Mouse (Mus musculus): ENCODE measurements around the gene Zfp148. TPM values are rescaled to one million over a fixed set of nuclear protein-coding genes. Genes with fewer than 3 reads are reported as not detected.
A peak's percentile ranks its signal among the peaks of the same experiment; 100 is the strongest.

Gene Zfp148
- total RNA-seq (2021), result 100 to 1,000 TPM; 159 to 164 TPM

DNA sequence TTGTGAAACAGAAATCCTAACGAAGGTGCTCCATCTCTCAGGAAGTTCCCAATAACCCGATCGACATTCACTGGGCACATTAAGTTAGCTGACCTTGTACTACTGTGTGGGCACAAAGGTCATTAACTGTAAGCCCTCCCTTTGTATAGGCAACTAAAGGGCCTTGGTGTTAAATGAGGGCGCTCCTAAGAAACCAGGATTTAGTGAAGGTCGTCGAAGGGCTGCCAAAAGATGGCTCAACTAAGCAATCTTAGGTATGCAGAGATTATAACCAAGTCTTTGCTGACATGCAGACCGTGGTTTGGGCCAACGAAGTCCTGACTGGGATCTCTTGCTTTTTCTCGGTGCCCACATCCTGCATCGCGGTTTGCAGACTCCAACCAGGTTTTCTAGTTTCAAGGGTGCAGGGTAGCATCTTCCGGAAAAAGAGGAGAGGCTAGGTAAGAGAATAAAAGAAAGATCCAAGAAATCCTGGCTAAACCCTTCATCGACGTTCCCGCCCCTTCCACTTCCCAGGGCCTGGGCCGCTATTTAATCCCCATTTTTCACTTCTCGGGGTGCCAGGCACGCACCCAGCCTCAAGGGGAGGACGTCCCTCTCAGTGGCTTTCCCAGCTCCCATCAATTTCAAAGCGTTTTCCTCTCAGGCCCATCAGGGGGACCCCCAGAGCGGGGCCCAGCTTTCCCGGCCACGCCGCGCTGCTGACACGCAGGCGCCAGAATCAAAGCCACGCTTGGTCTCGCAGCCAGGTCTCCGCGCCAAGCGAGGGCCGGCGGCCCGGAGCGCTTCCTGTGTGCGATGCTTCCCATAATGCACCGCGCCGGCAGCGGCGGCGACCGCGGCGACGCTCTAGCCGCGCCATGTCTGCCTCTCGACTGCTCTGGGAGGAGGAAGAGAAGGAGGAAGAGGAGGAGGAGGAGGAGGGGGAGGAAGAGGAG is at the start of gene Zfp148:
Gene Zfp148, plus strand, starts transcription at position 893 of the 938 bp plus-strand sequence.
- peak; percentile 91 to 92 for DNase-seq

DNA sequence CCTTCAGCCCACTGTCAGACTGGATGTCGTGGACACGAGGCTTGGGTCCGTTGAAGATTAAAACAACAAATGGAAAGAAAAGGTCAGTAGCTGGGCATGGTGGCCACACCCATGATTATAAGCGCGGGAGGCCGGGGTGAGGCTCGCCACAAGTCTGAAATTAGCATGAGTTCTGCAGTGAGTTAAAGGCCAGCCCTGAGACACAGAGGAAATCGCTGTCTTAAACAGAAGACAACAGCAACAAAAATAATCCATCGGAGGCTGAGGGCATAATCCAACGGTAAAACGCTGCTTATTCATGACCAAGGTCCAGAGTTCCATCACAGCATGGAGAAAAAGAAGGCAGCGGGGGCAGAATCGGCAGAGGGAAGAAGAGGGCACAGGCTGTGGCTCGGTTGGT is 47.6 kb upstream of the Zfp148 start:
- no peak for DNase-seq

DNA sequence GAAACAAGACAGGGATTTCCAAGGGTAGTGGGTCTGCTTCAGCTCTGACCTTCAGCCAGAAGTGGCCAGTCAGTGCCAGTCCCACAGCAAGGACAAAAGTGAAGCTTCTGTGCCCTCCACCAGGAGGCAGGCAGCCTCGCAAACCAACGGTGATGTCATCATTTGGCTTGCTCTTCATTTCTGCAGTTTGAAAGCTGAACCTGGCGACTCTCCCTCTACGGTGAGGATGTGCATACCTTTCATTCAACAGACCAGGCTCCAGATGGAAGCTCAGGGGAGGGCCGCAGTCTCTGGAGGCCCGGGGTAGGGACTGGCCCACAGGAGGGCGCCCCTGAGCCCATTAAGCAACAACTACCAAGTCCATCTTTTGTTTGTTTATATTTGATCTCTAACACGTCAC is 43.5 kb upstream of the Zfp148 start:
- DNase-seq, result peak; percentile 40 to 49

DNA sequence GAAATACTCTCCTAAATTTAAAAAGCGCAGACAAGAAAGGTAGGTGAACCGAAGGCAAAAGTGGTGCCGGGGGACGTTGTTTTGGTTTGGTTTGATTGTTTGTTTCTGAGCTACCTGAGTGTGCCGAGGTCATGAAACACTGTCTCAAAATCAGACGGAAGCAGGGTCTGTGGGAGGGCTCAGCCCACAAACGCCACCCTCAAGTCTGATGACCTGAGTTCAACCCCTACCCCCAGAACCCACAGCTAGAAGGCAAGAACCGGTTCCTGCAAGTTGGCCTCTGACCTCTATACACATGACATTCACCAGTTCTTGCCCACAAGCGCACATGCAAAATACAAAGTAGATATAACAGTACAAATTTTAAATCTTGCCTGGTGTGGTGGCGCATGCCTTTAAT is 43.0 kb upstream of the Zfp148 start:
- no peak for DNase-seq

DNA sequence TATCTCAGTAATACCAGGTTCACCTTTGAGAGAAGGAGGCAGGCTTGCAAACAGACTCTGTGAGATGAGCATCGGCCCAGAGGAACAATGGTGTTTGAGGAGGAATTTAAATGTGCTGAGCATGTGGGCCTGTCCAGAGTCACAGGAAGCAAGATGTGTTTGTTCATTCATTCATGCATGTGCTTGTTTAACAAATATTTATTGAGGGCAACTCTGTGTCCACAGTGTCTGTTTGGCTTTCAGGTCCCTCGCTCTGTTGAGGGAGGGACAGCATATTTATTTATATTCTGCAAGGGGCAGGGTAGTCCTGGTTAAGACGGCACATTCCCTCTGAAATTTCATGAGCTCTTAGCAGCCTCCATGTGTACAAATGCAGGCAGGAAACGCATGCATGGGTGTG is 42.1 kb upstream of the Zfp148 start:
- DNase-seq, result no peak

DNA sequence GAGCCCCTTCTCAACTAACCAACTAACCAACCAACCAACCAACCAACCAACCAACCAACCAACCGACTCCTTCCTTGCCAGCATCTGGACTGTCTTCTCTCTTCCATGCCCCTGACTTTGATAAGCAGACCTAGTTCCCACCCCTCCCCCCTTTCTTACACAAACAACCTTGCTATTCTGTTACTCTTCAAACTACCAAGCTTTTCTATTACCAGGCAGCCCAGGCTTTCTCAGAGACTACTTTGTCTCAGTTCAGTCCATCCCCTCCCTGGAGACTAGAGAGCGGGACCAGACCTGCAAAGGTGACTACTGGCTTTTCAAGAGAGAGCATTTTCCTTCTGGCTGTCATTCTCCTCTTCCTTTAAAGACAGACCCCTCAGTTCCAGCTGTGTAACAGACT is 41.2 kb upstream of the Zfp148 start:
- no peak for DNase-seq

DNA sequence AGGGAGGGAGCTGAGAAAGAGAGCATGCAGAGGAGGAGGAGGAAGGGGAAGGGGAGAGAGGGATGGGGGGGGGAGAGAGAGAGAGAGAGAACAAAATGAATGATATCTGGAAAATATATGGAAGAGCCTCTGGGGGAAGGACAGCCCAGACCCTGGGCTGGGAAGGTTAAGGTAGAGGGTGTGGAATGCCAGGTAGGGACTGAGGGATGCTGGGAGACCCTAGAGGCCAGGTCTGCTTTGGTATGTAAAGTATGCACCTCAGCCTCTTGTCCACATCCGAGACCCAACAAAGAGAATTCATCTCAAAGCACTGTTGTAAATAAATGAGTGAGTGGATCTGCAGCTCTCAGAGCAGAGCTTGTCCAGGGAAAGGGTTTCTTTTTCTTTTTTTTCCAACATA is 38.3 kb upstream of the Zfp148 start:
- no peak for DNase-seq

DNA sequence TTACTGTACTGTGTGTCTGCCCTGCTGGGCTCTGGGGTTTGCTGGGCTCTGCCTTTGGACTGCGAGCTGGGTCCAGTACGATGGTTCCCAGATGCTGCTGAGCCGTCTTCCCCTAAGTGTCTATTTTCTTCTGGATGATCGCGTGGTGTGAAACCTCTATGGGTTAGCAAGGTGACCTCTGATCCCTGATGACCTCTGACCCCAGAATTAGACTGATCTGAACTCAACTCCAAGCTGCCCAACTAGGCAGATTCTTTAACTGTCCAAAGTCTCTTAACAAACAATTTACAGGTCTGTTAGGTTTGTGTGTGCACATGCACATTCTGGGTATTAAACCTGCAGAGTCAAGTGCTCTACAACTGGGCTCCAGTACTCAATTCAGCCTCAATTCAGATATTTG is 37.5 kb upstream of the Zfp148 start:
- no peak for DNase-seq

DNA sequence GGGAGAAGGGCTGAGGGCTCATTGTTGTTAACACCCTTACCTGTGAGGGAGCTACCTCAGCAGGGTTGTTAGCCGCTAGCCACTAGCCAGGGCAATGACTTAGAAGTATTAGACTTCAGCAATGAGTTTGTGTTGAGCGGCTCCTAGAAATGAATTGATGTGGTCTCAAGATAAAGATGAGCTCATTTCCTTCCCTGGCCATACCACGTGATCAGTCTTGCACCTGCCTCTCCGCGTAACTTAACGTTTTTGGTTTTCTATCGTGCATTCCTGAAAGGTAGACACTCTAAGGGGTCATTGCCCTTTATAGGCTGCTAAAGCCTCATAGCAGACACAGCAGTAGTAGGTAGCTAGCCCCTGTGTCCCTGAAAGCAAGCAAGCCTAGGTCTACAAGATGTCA is 37.0 kb upstream of the Zfp148 start:
- DNase-seq, result no peak

DNA sequence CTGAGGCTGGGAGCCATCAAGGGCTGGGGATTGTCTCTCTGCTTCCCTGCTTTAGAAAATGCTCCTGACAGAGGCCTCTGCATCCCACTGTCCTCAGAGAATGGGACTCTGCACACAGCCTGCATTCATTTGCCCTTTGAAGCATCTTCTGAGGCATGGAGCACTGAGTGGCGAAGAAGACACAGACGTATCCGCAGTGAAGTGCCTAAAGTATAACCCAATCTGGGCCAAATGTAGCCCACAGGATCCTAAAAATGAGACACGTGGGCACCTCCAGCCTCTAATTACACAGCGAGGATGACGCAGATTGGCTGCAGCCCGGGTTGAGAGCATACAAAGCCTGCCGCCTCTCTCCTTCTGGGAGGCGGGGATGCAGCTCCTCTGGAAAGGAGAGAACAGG is 36.3 kb upstream of the Zfp148 start:
- peak; percentile 30 to 44 for DNase-seq

DNA sequence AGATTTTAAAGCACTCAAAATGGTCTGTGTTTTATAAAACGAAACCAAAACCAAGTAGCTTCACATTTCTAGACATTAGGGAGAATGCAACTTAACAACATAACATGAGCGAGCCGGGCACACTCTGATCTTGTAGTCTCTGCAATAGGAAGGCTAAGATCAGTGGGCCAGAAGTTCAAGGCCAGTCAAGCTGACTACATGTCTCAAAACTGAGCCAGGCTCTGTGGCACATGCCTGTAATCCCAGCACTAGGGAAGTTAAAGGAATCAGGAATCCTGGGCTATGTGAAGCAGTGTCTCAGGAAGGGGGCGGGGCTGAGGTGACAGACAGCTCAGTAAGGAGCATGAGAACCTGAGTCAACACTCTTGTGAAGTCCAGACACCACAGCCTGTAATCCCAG is 35.8 kb upstream of the Zfp148 start:
- no peak for DNase-seq

DNA sequence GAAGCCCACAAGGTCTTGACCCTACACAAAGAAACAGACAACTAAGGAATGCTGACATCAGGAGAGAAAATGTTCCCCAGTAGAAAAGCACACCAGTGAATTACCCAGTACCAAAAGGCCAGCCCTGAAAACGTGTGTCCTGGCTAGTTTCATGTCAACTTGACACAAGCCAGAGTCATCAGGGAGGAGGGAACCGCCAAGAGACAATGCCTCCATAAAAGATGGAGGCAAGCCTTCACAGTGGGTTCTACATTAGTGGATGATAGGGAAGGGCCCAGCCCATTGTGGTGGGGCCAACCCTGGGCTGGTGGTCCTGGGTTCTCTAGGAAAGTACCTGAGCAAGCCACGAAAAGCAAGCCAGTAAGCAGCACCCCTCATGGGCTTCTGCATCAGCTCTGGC is 34.3 kb upstream of the Zfp148 start:
- DNase-seq, result no peak

DNA sequence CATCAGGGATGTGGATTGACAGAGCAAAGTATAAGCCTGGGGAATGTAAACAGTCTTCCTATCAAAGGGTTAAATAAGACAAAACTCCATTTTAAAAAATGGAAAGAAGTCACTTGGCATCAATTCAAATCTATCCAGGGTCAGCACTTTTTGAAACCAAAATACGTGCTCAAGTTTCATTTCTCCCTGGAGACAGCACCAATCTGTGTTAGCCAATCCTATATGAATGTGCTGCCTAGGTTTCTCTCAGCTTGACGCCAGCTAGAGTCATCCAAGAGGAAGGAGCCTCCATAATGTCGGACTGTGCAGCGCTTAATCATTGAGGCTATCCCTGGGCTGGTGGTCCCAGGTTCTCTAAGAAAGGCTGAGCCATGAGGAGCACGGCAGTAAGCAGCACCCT is 33.5 kb upstream of the Zfp148 start:
- DNase-seq, result no peak

DNA sequence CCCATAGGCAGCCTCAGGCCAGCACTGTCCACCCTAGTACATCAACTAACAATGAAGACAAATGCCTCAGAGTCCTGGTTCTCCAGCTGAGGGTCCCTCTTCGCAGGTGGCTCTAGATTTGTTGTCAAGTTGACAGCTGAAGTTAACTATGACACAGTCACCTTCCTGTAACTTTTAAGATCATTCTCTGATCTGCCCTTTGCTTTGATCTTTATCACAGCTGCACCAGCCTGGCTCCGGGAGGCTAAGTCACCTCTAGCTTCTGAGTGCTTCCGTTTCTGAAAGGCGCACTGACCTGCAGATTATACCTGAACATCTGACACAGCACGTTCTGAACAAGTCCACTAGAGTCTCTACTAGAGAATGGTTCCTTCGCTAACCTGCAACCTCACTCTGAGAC is 22.8 kb upstream of the Zfp148 start:
- DNase-seq, result no peak

DNA sequence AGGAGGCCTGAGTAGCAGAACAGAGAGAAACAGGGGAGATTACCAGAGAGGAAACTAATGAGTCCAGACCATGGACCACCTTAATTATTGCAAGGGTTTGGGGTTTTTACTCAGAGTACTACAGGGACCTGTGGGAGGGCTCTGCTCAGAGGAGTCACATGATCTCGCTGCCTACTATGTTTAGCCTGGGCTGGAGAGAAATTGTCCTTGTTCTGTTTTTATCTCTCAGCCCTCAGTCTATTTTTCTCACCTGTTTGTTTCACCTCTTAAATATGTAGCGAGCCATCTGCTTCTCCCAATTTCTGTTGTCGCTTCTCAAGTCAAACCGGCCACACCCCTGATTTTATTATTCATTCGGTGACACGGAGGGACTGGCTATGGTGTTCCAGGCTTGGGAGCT is 14.9 kb upstream of the Zfp148 start:
- DNase-seq, result no peak

DNA sequence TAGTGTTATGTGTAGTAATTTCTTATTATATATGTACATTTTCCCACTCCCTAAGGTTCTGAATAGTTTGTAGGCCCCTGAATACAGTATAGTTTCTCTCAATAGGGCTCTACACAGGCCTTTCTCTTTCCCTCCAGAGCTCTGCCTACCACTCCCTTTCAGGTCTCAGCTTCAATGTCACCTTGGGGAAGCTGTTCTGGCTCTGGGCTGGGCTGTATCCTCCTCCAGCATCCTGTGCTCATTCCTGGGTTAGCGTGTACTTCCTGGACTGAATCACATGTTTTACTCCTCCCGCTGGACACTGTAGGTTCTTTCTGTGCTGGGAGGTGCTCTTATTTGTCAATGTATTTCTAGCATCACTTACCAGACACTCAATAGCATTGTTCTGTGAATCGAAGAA is 12.0 kb upstream of the Zfp148 start:
- no peak for DNase-seq

DNA sequence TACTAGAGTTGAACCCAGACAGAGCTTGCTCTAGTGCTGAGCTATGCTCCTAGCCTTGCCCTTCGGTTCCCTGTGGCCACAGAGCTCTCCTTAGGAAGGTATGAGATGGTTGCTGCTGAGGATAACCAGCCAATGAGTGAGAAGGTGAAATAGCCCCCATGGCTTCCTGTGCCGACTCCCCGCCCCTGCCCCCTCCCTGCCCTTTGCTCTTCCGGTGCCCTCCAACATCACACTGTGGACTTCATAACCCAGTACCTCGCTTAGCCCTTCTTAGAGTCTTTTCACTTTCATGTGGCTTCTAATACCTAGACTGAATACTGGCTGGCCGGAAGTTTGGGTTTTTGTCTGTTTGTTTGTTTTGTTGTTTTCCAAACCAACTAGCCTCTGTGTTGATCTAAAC is 9.8 kb upstream of the Zfp148 start:
- no peak for DNase-seq

DNA sequence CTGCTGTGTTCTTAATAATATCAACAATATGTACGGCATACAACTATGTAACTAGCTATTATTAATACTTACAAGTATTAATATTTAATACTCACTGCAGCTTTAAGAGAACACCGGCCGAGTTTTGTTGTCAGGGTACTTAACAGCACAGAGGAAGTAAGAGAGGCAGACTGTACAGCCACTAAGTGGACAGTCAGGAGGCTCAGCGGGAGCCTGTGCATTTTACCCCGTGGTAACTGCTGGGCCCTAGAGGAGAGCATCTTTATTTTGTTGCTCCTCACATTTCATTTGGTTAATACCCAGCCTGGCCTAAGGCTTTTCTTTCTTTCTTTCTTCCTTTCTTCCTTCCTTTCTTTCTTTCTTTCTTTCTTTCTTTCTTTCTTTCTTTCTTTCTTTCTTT is 8.0 kb upstream of the Zfp148 start:
- no peak for DNase-seq

DNA sequence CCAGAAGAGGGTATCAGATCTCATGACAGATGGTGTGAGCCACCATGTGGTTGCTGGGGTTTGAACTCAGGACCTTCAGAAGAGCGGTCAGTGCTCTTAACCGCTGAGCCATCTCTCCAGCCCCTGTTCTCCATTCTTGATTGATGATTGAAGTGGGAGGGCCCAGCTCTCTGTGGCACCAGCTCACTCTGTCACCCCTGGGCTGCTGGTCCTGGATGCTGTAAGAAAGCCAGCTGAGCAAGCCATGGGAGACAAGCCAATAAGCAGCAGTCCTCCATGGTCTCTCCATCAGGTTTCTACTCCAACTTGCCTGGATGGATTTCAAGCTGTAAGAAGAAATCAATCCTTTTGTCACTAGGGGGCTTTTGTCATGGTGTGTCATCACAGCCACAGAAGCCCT is 7.3 kb upstream of the Zfp148 start:
- DNase-seq, result no peak

DNA sequence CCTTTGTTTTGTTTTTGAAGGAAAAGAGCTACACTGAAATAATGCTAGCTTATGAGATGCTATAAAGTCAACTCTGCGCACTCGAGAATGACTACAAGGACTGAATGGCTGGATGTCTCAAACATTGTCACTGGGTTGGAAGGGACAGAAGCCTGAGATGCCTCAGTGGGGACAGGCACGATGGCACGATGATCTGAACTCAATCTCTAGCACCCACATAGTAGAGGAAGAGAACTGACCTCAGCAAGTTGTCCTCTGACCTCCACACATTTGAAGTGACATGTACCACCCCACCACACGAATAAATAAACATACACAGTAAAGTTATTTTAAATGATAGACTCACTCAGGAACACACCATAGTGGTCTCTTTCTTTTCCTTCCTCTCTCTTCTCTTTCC is 4.4 kb upstream of the Zfp148 start:
- DNase-seq, result no peak

DNA sequence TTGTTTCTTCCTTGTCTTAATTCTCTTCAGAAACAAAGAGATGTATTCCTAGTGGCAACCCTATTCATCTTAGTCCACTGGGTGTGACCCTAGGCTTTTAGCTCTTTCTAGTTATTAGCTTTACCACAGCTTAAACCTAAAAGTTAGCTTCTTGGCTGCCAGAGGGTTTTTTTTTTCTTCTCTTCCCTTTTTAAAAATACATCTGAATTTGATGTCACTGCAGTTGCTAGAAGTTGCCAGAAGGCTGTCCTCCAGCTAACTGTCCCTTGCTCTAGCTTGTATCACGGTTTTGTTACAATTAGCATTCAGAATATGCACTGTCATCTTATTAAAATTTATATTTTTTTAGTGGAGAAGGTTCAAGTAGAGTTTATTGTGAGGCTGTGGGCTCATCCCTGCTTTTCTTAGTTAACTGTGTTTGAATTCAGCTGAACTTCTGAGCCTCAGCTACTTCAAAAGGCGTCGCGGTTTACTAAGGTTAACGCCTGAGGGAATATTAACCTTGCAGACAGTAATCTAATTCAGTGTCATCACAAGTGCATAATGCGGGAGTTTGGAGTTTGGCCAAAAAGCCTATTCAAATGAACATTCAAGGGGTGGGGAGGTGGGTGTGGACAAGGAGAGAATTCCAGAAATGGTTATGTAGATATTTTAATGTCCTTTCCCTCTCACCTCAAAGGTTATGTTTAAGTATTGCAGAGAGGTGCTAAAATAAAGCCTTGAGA is 1.3 kb upstream of the Zfp148 start:
- DNase-seq, result no peak

DNA sequence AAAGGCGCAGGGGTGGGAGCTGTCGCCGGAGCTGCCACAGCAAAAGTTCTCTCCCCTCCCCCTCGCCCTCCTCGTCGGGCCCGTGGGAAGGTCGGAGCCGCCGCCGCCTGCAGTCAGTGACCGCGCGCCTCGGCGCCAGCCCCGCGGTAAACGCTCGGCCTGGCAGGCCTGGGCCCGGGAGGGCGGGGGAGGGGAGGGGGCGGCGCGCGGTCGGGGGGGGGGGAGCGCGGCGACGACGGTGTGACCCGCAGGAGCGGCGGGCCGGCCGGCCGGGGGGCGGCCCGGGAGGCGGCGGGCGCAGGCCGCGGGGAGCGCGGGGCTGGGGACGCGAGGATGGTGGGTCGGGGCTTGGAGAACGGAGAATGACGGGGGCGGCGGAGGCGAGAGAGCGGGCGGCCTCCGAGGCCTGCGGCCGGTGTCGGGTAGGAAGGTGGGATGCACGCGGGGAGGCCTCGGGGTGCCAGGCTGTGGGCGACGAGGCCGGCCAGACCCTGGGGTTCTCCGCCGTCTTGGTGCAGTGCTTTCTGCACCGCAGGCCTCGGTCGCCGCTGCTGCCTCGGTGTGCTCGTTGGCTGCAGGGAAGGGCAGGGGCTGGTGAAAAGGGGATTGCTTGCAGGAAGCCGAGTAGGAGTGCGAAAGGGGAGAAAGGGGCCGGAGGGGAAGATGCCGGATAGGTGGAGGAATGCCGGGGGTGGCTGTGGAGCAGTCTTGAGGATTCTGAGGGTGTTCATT is 412 bp downstream of the Zfp148 start:
- peak; percentile 51 to 52 for DNase-seq

DNA sequence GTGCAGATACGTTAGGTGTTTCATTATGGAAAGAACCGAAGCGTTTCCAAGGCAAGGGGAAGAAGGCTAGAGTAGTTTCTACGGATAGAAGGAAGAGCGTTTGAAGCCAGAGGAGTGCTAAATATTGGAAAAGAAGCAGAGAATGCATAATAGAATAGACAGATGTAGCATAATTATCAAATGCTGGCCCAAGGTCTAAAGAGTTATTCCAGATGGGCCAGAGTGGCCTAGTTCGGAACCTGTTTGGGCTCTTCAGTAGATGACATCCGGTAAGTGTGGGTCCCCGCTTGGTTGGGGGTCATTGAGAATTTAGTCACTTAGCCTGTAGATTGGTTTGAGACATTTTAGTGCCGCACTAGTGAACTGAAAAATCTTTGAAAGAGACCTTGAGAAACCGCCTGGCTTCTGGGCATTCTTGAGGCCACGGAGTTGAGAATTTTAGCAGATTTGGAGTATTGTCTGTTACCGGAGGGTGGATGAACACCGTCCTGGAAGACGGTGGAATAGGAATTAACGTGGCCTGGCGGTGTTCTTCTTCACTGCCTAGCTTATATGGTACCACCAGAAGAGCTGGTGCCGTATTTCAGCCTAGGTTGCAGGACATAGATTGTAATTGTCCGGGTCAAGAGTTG is 1.1 kb downstream of the Zfp148 start:
- DNase-seq, result peak in 1 of 2 experiments; percentile 7
